Mouse (Mus musculus) left cerebral cortex, postnatal 36 days (tissue): ENCODE data around the gene Colec11. TPM values are rescaled to one million over a fixed set of nuclear protein-coding genes. Genes with fewer than 3 reads are reported as not detected.

Source experiments
- total RNA-seq, 2 experiments: library from RNA; stranded (reverse); gene quantifications; 2 replicates each; pipeline ENCODE4 v1.2.3; 2021

The Colec11 gene
- total RNA-seq, 2 experiments from 2014 or later, result 0.57 to 0.59 TPM

Other genes with a start within 250 kb of the Colec11 start
- gene Dcdc2c, start 71.0 kb downstream of the Colec11 start, total RNA-seq, result 1 to 10 TPM in 1 of 2 experiments, under 1 TPM in 1; 0.79 to 1.1 TPM
- 1 to 10 TPM; 1.2 to 1.3 TPM for gene Allc, start 40.9 kb downstream of the Colec11 start, total RNA-seq
- 100 to 1,000 TPM; 261 to 290 TPM for gene Rps7, start 12.6 kb upstream of the Colec11 start, total RNA-seq
- 10 to 100 TPM; 13.4 to 15.2 TPM for gene Rnaseh1, start 26.2 kb upstream of the Colec11 start, total RNA-seq
- 10 to 100 TPM; 32.0 to 36.8 TPM for gene Adi1, start 51.9 kb upstream of the Colec11 start, total RNA-seq
- 10 to 100 TPM; 61.3 to 62.7 TPM for gene Trappc12, start 127.1 kb upstream of the Colec11 start, total RNA-seq
- 10 to 100 TPM; 63.9 to 65.5 TPM for gene Eipr1, start 128.4 kb upstream of the Colec11 start, total RNA-seq